Mouse (Mus musculus): ENCODE results near the gene Igf1r. TPM values are rescaled to one million over a fixed set of nuclear protein-coding genes. Genes with fewer than 3 reads are reported as not detected.

The Igf1r gene
- polyA plus RNA-seq, 1 experiment from 2014 or later: 28.5 TPM

DNA sequence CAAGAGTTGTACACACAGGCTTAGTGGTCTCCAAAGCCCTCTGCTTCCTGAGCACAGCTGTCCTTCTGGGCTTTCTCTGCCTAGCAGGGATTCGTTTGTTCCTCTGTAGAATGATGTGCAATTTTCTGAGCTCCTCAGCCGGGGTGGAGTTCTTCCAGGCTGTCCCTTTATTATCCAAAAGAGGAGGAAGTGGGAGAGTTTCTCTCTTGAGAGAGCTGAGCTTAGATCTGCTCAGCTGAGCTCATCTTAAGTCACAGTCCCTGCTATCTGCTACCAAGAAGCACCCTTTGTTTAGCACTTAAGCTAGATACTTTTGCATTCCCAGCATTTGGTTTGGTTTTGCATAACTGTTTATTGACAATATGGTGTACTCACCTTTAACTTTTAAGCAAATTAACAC is 36.7 kb downstream of the Igf1r start:
- H3K27ac ChIP-seq (replicated peaks): no peak overlapping the region
- H3K4me3 ChIP-seq: no peak overlapping the region
- H3K9ac ChIP-seq (replicated peaks): no peak overlapping the region
- no peaks in the 10 kb centered on the region for H3K36me3 ChIP-seq
- ATAC-seq (replicated peaks): no peak
- peaks cover 20% of the 10 kb centered on the region for H3K4me1 ChIP-seq
- H3K9me3 ChIP-seq: no peaks in the 10 kb centered on the region
- H3K27me3 ChIP-seq: no peaks in the 10 kb centered on the region
- H3K4me2 ChIP-seq (replicated peaks): no peak overlapping the region
- 54% methylated on average over 2 of the region's 2 CpGs for WGBS

DNA sequence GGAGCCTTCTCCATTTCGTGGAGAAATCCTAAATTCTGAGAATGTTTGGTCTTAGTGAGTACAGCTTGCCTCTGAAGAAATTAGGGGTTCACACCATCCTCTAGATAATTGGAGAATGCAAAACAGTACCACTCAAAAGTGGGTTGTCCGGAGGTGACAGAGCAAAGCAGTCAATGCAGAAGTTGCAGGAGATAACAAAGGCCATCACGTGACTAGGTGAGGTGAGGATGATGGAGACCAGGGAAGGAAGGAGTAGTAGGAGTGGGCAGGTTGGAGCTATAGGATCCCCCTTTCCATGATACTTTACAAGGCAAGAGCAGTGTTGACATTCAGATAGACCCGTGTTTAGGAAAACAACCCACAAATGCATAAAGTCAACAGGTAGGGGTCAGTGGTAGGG is 41.0 kb downstream of the Igf1r start:
- Histone ChIP-seq H3K9me3 (no peaks in the 10 kb centered on the region), H3K9ac (replicated peaks) (no peak overlapping the region), H3K4me1 (peaks cover 29% of the 10 kb centered on the region), H3K27me3 (no peaks in the 10 kb centered on the region), H3K36me3 (no peaks in the 10 kb centered on the region), H3K27ac (replicated peaks) (no peak overlapping the region), H3K4me3 (no peak overlapping the region), H3K4me2 (replicated peaks) (no peak overlapping the region)
- WGBS: 95% methylated on average over 4 of the region's 4 CpGs
- no peak for ATAC-seq (replicated peaks)

DNA sequence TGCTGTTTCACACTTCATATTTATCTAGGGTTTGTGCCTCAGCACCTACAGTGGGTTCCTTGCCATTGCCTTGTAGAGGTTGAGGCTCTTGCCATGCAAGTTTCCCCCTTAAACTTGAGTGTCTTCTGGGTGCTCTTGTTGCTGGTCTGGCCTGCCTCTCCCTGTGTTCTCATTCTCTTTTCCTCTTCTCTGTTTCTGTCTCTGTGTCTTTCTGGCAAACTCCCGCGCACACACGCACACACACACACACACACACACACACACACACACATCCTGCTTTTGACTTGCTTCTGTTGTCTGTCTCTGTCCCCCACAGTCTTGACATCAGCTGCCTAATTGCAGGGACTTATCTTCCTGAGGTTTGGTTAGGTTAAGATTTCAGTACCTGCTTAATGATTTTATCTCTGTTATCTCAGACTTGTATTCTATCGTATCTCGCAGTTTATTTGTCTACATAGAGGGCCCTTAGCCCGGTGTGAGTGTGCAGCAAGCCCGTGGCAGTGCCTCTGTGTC is 41.8 kb downstream of the Igf1r start:
- H3K9me3 ChIP-seq: no peaks in the 10 kb centered on the region
- no peaks in the 10 kb centered on the region for H3K36me3 ChIP-seq
- 80% methylated on average over 7 of the region's 7 CpGs for WGBS
- no peak overlapping the region for H3K27ac ChIP-seq (replicated peaks)
- peaks cover 37% of the 10 kb centered on the region for H3K4me1 ChIP-seq
- H3K4me3 ChIP-seq: no peak overlapping the region
- H3K9ac ChIP-seq (replicated peaks): no peak overlapping the region
- no peak for ATAC-seq (replicated peaks)
- H3K27me3 ChIP-seq: no peaks in the 10 kb centered on the region
- no peak overlapping the region for H3K4me2 ChIP-seq (replicated peaks)

GRCm38 (mm10) chr7:67995276-67995675 is 42.6 kb downstream of the Igf1r start:
- no peak overlapping the region for H3K4me2 ChIP-seq (replicated peaks)
- H3K4me1 ChIP-seq: peaks cover 39% of the 10 kb centered on the region
- 72% methylated on average over 8 of the region's 8 CpGs for WGBS
- ATAC-seq (replicated peaks): no peak
- no peaks in the 10 kb centered on the region for H3K27me3 ChIP-seq
- no peaks in the 10 kb centered on the region for H3K9me3 ChIP-seq
- no peaks in the 10 kb centered on the region for H3K36me3 ChIP-seq
- no peak overlapping the region for H3K27ac ChIP-seq (replicated peaks)
- H3K4me3 ChIP-seq: no peak overlapping the region
- H3K9ac ChIP-seq (replicated peaks): no peak overlapping the region

GRCm38 (mm10) chr7:67996202-67996960 is 43.8 kb downstream of the Igf1r start:
- 44% methylated on average over 12 of the region's 12 CpGs for WGBS
- Histone ChIP-seq H3K9ac (replicated peaks) (no peak overlapping the region), H3K36me3 (no peaks in the 10 kb centered on the region), H3K4me2 (replicated peaks) (no peak overlapping the region), H3K27ac (replicated peaks) (no peak overlapping the region), H3K4me1 (peaks cover 39% of the 10 kb centered on the region), H3K27me3 (no peaks in the 10 kb centered on the region), H3K9me3 (no peaks in the 10 kb centered on the region), H3K4me3 (no peak overlapping the region)
- no peak for ATAC-seq (replicated peaks)

GRCm38 (mm10) chr7:68001269-68001668 is 48.6 kb downstream of the Igf1r start:
- 92% methylated on average over 5 of the region's 5 CpGs for WGBS
- Histone ChIP-seq H3K36me3 (peaks cover 6% of the 10 kb centered on the region), H3K27ac (replicated peaks) (no peak overlapping the region), H3K4me1 (peaks cover 19% of the 10 kb centered on the region), H3K4me3 (no peak overlapping the region), H3K9ac (replicated peaks) (no peak overlapping the region), H3K9me3 (no peaks in the 10 kb centered on the region), H3K27me3 (no peaks in the 10 kb centered on the region), H3K4me2 (replicated peaks) (no peak overlapping the region)
- no peak for ATAC-seq (replicated peaks)

- WGBS: 94% methylated on average over 7 of the region's 7 CpGs
Observed at GRCm38 (mm10) chr7:68006074-68006473, 53.4 kb downstream of the Igf1r start.

DNA sequence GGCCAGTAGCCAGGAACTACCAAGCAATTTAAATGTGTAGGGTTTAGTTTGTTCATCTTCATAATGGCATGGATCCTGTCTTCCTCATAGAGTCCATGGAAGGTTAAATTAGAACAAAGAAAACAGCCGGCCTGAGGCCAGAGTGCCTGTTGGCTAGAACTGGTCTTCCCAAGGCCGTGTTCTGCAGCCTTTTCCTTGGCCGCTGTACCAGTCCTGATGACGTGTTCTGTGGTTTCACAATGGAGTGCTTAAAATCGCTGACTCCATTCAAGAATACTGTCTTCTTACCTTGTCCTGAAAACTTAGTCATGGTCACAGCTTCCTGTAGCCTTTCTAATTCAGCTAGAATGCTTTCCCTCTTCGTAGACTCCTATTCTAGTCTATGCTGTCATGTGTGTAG is 53.9 kb downstream of the Igf1r start:
- no peaks in the 10 kb centered on the region for H3K9me3 ChIP-seq
- H3K9ac ChIP-seq (replicated peaks): no peak overlapping the region
- no peak overlapping the region for H3K27ac ChIP-seq (replicated peaks)
- no peak for ATAC-seq (replicated peaks)
- no peak overlapping the region for H3K4me2 ChIP-seq (replicated peaks)
- peaks cover 11% of the 10 kb centered on the region for H3K36me3 ChIP-seq
- WGBS: 87% methylated on average over 6 of the region's 6 CpGs
- H3K4me1 ChIP-seq: peaks cover under 1% of the 10 kb centered on the region; the same call in 1 of the 2 replicates
- no peak overlapping the region for H3K4me3 ChIP-seq
- H3K27me3 ChIP-seq: no peaks in the 10 kb centered on the region

More at GRCm38 (mm10) chr7:68006074-68006473, 53.4 kb downstream of the Igf1r start:
- Histone ChIP-seq H3K9ac (replicated peaks) (no peak overlapping the region), H3K4me2 (replicated peaks) (no peak overlapping the region), H3K4me1 (no peaks in the 10 kb centered on the region), H3K27ac (replicated peaks) (no peak overlapping the region), H3K36me3 (peaks cover 11% of the 10 kb centered on the region), H3K27me3 (no peaks in the 10 kb centered on the region), H3K9me3 (no peaks in the 10 kb centered on the region), H3K4me3 (no peak overlapping the region)
- no peak for ATAC-seq (replicated peaks)

GRCm38 (mm10) chr7:68009635-68010034 is 57.0 kb downstream of the Igf1r start:
- no peaks in the 10 kb centered on the region for H3K27me3 ChIP-seq
- H3K36me3 ChIP-seq: peaks cover 5% of the 10 kb centered on the region; the same call in 1 of the 2 replicates
- no peak overlapping the region for H3K4me3 ChIP-seq
- H3K4me1 ChIP-seq: peaks cover 15% of the 10 kb centered on the region; the same call in 1 of the 2 replicates
- no peak overlapping the region for H3K27ac ChIP-seq (replicated peaks)
- no peak overlapping the region for H3K4me2 ChIP-seq (replicated peaks)
- no peaks in the 10 kb centered on the region for H3K9me3 ChIP-seq
- ATAC-seq (replicated peaks): no peak
- 76% methylated on average over 8 of the region's 8 CpGs for WGBS
- no peak overlapping the region for H3K9ac ChIP-seq (replicated peaks)

DNA sequence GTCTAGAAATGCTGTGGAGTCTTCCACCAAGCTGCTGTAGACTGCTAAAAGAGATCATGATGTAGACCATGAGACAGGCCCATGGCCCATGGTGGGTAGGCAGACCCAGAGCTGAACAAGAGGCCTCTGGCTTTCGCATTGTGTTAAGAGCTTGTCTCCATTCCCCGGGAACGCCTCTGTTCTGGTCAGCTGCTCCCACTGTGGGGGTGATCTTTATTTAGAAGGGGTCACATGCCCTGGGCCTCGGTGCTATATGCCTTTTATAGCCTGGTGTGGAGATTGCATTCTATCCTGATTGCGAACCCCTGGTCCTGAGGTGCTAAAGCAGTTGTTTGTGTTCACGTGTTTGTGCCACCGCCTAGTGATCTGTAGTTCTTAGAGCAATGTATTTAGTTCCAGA is 57.5 kb downstream of the Igf1r start:
- H3K36me3 ChIP-seq: peaks cover 5% of the 10 kb centered on the region; the same call in 1 of the 2 replicates
- H3K27ac ChIP-seq (replicated peaks): no peak overlapping the region
- H3K27me3 ChIP-seq: no peaks in the 10 kb centered on the region
- H3K9me3 ChIP-seq: no peaks in the 10 kb centered on the region
- no peak overlapping the region for H3K9ac ChIP-seq (replicated peaks)
- H3K4me1 ChIP-seq: peaks cover 15% of the 10 kb centered on the region; the same call in 1 of the 2 replicates
- no peak overlapping the region for H3K4me3 ChIP-seq
- H3K4me2 ChIP-seq (replicated peaks): no peak overlapping the region
- no peak for ATAC-seq (replicated peaks)
- 70% methylated on average over 7 of the region's 7 CpGs for WGBS

DNA sequence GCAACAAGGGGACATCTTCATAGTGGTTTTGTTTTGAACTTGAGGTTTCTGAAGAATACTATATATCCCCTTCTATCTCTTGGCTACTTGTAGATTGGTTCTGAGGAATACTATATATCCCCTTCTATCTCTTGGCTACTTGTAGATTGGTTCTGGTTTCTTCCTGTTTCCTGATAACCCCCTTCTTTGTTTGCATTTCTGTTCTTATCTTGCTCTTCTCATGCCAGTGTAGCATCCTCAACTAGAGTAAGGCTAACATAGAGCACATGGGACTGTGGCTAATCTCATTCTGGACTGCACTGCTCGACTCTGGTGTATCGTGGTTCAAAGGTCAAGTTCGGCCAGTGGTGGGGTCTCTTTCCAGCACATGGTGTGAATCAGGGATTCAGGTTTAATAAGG is 58.2 kb downstream of the Igf1r start:
- Histone ChIP-seq H3K27me3 (no peaks in the 10 kb centered on the region), H3K9ac (replicated peaks) (no peak overlapping the region), H3K27ac (replicated peaks) (no peak overlapping the region), H3K9me3 (no peaks in the 10 kb centered on the region), H3K4me2 (replicated peaks) (no peak overlapping the region), H3K36me3 (peaks cover 8% of the 10 kb centered on the region; the same call in 1 of the 2 replicates), H3K4me3 (no peak overlapping the region), H3K4me1 (peaks cover 15% of the 10 kb centered on the region; the same call in 1 of the 2 replicates)
- WGBS: 89% methylated on average over 3 of the region's 3 CpGs
- ATAC-seq (replicated peaks): no peak

- Histone ChIP-seq H3K27me3 (no peaks in the 10 kb centered on the region), H3K9ac (replicated peaks) (no peak overlapping the region), H3K27ac (replicated peaks) (no peak overlapping the region), H3K4me2 (replicated peaks) (no peak overlapping the region), H3K36me3 (peaks cover 12% of the 10 kb centered on the region; the same call in 1 of the 2 replicates), H3K9me3 (no peaks in the 10 kb centered on the region), H3K4me1 (peaks cover 15% of the 10 kb centered on the region; the same call in 1 of the 2 replicates), H3K4me3 (no peak overlapping the region)
- 77% methylated on average over 13 of the region's 13 CpGs for WGBS
- peak; percentile 51; the same call in 1 of the 2 replicates for ATAC-seq (replicated peaks)
Observed at GRCm38 (mm10) chr7:68011385-68012122, 58.9 kb downstream of the Igf1r start.

All from forebrain, embryonic 15.5 days (tissue).